Mouse (Mus musculus) kidney, adult 2 months (tissue): ENCODE measurements around the gene Vim. TPM values are rescaled to one million over a fixed set of nuclear protein-coding genes. Genes with fewer than 3 reads are reported as not detected.
"Not testable (repeated sequence)": the region's sequence is repeated elsewhere in the genome, so short reads cannot be mapped to it uniquely, and the experiment has no call there.

Experiments
- DNase-seq: peaks from one replicate; pipeline ENCODE4 v3.0.0; 2021
- H3K27ac ChIP-seq: fragments of 200-500 bp; 2 replicates; pipeline ENCODE4 v1.5.1; 2012; ENCODE audit warnings: low read depth, low read length, control low read depth, inconsistent platforms; ENCODE audit not compliant: insufficient read depth
- H3K27me3 ChIP-seq: fragments of 200-500 bp; replicated peaks from 2 replicates; pipeline ENCODE4 v1.6.1; 2012; ENCODE audit warnings: mild to moderate bottlenecking, moderate library complexity, low read length, inconsistent platforms; ENCODE audit not compliant: control insufficient read depth, insufficient read depth
- H3K36me3 ChIP-seq: fragments of 200-500 bp; 2 replicates; pipeline ENCODE4 v1.6.1; 2012; ENCODE audit warnings: mild to moderate bottlenecking, moderate library complexity, low read length, inconsistent platforms; ENCODE audit not compliant: control insufficient read depth, insufficient read depth
- H3K4me1 ChIP-seq: fragments of 200-500 bp; 2 replicates; pipeline ENCODE4 v1.6.1; 2011; ENCODE audit warnings: low read length; ENCODE audit not compliant: control insufficient read depth, insufficient read depth
- H3K4me3 ChIP-seq: fragments of 200-500 bp; 2 replicates; pipeline ENCODE4 v1.5.1; 2011; ENCODE audit warnings: mild to moderate bottlenecking, low read depth, low read length, control low read depth; ENCODE audit not compliant: insufficient read depth
- CTCF ChIP-seq: fragments of 200-500 bp; conservative IDR thresholded peaks from 2 replicates; pipeline ENCODE4 v1.5.1; 2011; ENCODE audit warnings: low read depth, mild to moderate bottlenecking, control low read depth, low read length, moderate library complexity, mixed read lengths; ENCODE audit not compliant: insufficient read depth, insufficient read length
- POLR2A ChIP-seq: fragments of 200-500 bp; IDR thresholded peaks from one replicate; pipeline ENCODE4 v1.6.1; 2011; ENCODE audit warnings: low read depth, low read length, control low read depth
- WGBS: fragments of 180-500 bp; shearing (Covaris S2); methylation state at CpG from one replicate; pipeline ENCODE4 v1.1.7; 2018; 5-methylcytosine and 5-hydroxymethylcytosine counted together
- polyA plus RNA-seq: library from polyadenylated mRNA; depleted of rRNA; stranded (reverse); fragments of >200 nt; gene quantifications from 2 replicates; pipeline ENCODE4 v1.2.3, GENCODE M21; 2012

Vim gene
- polyA plus RNA-seq, 1 experiment: 211 TPM

DNA sequence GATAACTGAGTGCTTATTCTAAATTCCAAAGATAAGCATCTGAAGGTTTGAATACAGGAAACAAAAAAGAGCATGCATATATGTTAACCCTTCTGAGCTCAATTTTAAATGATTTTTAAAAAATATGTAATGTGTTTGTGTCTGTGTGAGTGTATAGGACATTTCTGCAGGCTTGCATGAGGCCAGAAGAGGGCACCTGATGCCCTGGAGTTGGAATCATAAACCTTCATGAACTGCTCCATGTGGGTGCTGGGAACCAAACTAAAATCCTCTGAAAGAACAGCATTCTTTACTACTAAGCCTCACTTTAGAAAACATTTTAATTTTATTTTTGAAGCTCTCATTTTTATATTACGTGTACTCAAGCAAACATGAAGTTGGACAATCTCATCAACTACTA lies 3.7 kb downstream of the Vim start:
- WGBS: 94% methylated on average over 1 of the region's 1 CpGs
- no peaks in the 10 kb centered on the region; the same call in 1 of the 2 replicates for H3K36me3 ChIP-seq

DNA sequence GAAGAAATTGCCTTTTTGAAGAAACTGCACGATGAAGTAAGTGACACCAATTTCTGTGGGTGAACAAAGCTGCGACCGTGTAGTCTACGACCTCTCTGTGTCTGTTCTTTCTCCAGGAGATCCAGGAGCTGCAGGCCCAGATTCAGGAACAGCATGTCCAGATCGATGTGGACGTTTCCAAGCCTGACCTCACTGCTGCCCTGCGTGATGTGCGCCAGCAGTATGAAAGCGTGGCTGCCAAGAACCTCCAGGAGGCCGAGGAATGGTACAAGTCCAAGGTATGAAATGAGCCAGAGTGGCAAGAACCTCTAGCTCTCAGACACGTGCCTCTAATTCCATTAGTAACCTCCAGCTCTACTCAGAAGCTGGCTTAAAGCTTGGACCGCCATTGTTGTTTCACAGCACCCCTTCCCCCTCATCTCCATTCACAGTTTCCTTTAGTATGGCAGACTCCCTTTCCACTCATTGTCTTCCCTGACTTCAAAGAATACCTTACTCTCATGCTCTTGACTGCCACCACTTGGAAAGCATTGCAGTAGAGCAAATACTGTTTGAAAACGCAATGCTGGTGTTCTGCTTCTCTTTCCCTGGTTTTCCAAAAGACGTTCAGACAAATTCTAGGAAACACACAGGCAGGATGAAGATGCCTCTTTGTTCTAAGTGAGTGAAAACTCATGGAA lies 4.9 kb downstream of the Vim start:
- Histone ChIP-seq H3K36me3 (no peaks in the 10 kb centered on the region; the same call in 1 of the 2 replicates), H3K27me3 (no peaks in the 10 kb centered on the region), H3K4me1 (peaks cover 3% of the 10 kb centered on the region; the same call in 1 of the 2 replicates), H3K4me3 (no peak overlapping the region), H3K27ac (no peak overlapping the region)
- DNase-seq: peak; percentile 40
- 72% methylated on average over 14 of the region's 14 CpGs for WGBS
- no peak for TF ChIP-seq POLR2A
- no peak for TF ChIP-seq CTCF

More for the DNA sequence above, 3.7 kb downstream of the Vim start:
- no peaks in the 10 kb centered on the region for H3K27me3 ChIP-seq
- H3K4me1 ChIP-seq: peaks cover 6% of the 10 kb centered on the region; the same call in 1 of the 2 replicates
- DNase-seq: no peak
- H3K4me3 ChIP-seq: no peak overlapping the region
- TF ChIP-seq POLR2A: no peak
- no peak for TF ChIP-seq CTCF
- H3K27ac ChIP-seq: no peak overlapping the region

DNA sequence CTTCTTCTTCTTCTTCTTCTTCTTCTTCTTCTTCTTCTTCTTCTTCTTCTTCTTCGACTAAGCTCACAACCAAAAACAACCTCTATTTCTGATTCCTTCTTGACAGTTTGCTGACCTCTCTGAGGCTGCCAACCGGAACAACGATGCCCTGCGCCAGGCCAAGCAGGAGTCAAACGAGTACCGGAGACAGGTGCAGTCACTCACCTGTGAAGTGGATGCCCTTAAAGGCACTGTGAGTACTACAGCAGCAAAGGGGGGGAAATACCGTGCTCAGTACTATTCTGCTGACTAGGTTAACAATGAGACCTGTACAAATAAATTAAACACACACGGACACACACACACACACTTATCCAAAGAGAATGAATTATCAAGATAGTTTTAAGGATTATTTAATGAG lies 5.6 kb downstream of the Vim start:
- TF ChIP-seq CTCF (no peak), POLR2A (no peak)
- H3K27ac ChIP-seq: no peak overlapping the region
- no peak overlapping the region for H3K4me3 ChIP-seq
- peak; percentile 10 for DNase-seq
- H3K27me3 ChIP-seq: no peaks in the 10 kb centered on the region
- peaks cover 3% of the 10 kb centered on the region; the same call in 1 of the 2 replicates for H3K4me1 ChIP-seq
- 58% methylated on average over 8 of the region's 8 CpGs for WGBS
- no peaks in the 10 kb centered on the region; the same call in 1 of the 2 replicates for H3K36me3 ChIP-seq

DNA sequence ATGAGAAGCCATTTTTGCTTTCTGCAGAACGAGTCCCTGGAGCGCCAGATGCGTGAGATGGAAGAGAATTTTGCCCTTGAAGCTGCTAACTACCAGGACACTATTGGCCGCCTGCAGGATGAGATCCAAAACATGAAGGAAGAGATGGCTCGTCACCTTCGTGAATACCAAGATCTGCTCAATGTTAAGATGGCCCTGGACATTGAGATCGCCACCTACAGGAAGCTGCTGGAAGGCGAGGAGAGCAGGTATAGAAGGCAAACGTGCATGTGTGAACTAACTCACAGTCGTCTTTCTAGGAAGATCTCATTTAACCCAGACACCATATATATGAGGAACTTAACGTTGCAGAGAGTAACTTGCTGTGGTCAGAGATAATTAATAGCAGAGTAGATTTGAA lies 6.3 kb downstream of the Vim start:
- DNase-seq: peak; percentile 7
- no peak overlapping the region for H3K4me3 ChIP-seq
- H3K36me3 ChIP-seq: no peaks in the 10 kb centered on the region; the same call in 1 of the 2 replicates
- WGBS: 73% methylated on average over 11 of the region's 11 CpGs
- no peak for TF ChIP-seq POLR2A
- peak; percentile 39; the same call in 1 of the 2 replicates for TF ChIP-seq CTCF
- no peak overlapping the region for H3K27ac ChIP-seq
- H3K27me3 ChIP-seq: no peaks in the 10 kb centered on the region
- no peaks in the 10 kb centered on the region for H3K4me1 ChIP-seq

DNA sequence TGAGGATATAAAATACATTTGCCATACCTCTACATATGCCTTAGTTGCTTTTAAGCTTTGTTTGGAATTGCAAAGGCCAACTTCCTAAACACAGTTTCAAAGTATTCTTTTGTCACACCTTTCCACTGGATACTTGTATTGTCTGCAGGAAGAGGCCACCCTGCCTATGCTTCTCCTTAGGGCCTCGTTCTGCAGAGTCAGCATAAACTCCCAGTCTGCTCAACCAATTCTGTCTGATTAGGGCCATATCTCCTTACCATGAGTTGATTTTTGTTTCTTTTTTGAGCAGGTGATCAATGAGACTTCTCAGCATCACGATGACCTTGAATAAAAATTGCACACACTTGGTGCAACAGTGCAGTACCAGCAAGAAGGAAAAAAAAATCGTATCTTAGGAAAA lies 8.5 kb downstream of the Vim start:
- no peaks in the 10 kb centered on the region for H3K27me3 ChIP-seq
- no peaks in the 10 kb centered on the region for H3K4me1 ChIP-seq
- 81% methylated on average over 3 of the region's 3 CpGs for WGBS
- TF ChIP-seq CTCF: no peak
- no peak for TF ChIP-seq POLR2A
- H3K4me3 ChIP-seq: no peak overlapping the region
- no peaks in the 10 kb centered on the region; the same call in 1 of the 2 replicates for H3K36me3 ChIP-seq
- no peak for DNase-seq
- no peak overlapping the region for H3K27ac ChIP-seq

DNA sequence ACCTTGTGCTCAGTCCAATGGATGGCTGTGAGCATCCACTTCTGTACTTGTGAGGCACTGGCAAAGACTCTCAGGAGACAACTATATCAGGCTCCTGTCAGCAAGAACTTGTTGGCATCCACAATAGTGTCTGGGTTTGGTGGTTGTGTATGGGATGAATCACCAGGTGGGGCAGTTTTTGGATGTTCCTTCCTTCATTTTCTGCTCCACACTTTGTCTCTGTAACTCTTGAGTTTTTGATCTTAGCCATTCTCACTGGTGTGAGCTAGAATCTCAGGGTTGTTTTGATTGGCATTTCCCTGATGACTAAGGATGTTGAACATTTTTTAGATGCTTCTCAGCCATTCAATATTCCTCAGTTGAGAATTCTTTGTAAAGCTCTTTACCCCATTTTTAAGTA lies 10.0 kb downstream of the Vim start:
- not testable (repeated sequence) for H3K27me3 ChIP-seq, DNase-seq, H3K36me3 ChIP-seq, H3K27ac ChIP-seq, H3K4me1 ChIP-seq, H3K4me3 ChIP-seq

DNA sequence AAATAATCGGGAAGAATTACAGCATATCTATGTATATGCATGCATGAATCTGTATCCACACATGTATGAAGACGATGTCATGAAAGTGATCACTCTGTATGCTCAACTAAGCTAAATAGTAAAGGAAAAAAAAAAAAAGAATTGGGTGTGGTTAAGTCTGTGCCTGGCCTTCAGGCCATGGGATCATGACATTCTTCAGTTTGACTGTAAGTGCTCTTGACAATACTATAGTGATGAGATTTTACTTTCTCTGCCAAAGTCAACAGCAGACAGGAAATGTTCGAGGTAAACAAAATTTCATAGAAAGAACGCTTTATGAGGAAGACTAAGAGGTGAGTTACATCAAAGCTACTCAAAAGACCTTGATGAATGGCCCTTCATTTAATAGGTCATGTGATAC lies 19.6 kb downstream of the Vim start:
- TF ChIP-seq POLR2A (no peak), CTCF (no peak)
- H3K4me3 ChIP-seq: no peak overlapping the region
- no peaks in the 10 kb centered on the region for H3K27me3 ChIP-seq
- no peaks in the 10 kb centered on the region for H3K36me3 ChIP-seq
- no peak overlapping the region for H3K27ac ChIP-seq
- H3K4me1 ChIP-seq: no peaks in the 10 kb centered on the region
- DNase-seq: no peak
- 69% methylated on average over 4 of the region's 4 CpGs for WGBS
